Mouse (Mus musculus) hindbrain, embryonic 11.5 days (tissue): ENCODE data around the gene Fga. TPM values are rescaled to one million over a fixed set of nuclear protein-coding genes. Genes with fewer than 3 reads are reported as not detected.

Experiments used
- ATAC-seq: fragments of 200-750 bp; cut with Nextera tagmentation; 2 replicates; pipeline ENCODE4 v1.8.0; 2017; ENCODE audit warnings: mild to moderate bottlenecking, moderate TSS enrichment, moderate library complexity; ENCODE audit not compliant: low FRiP score
- DNase-seq: peaks from one replicate; pipeline ENCODE4 v3.0.0-alpha.2; 2015; ENCODE audit warnings: low spot score
- H3K27ac ChIP-seq: fragments of 300-500 bp; sonication (generic); 2 replicates; pipeline ENCODE4 v1.5.1; 2014; ENCODE audit warnings: mild to moderate bottlenecking, low read depth, low read length
- H3K27me3 ChIP-seq: fragments of 300-500 bp; sonication (generic); 2 replicates; pipeline ENCODE4 v1.6.1; 2014; ENCODE audit warnings: mild to moderate bottlenecking, low read length, moderate library complexity, mixed read lengths; ENCODE audit not compliant: control insufficient read depth, insufficient read depth
- H3K36me3 ChIP-seq: fragments of 300-500 bp; sonication (generic); 2 replicates; pipeline ENCODE4 v1.6.1; 2014; ENCODE audit warnings: mild to moderate bottlenecking, low read length, moderate library complexity, mixed read lengths; ENCODE audit not compliant: control insufficient read depth, insufficient read depth
- H3K4me1 ChIP-seq: fragments of 300-500 bp; sonication (generic); replicated peaks from 2 replicates; pipeline ENCODE4 v1.6.1; 2014; ENCODE audit warnings: low read length, mixed read lengths; ENCODE audit not compliant: control insufficient read depth, insufficient read depth
- H3K4me2 ChIP-seq: fragments of 300-500 bp; sonication (generic); replicated peaks from 2 replicates; pipeline ENCODE4 v1.6.1; 2014; ENCODE audit warnings: mild to moderate bottlenecking, low read depth, low read length
- H3K4me3 ChIP-seq: fragments of 300-500 bp; sonication (generic); 2 replicates; pipeline ENCODE4 v1.5.1; 2014; ENCODE audit warnings: low read depth, low read length
- H3K9ac ChIP-seq: fragments of 300-500 bp; sonication (generic); 2 replicates; pipeline ENCODE4 v1.6.1; 2014; ENCODE audit warnings: low read depth, low read length
- H3K9me3 ChIP-seq: fragments of 300-500 bp; sonication (generic); 2 replicates; pipeline ENCODE4 v1.6.1; 2016; ENCODE audit warnings: low read length; ENCODE audit not compliant: control insufficient read depth
- WGBS: fragments of 180-500 bp; shearing (Covaris S2); extraction: QIAGEN DNeasy Blood & Tissue Kit; methylation state at CpG from one replicate; pipeline ENCODE4 v1.1.7; 2014; 5-methylcytosine and 5-hydroxymethylcytosine counted together
- polyA plus RNA-seq: library from polyadenylated mRNA; unstranded; fragments of >200 nt; fragmentation: Nextera tagmentation; extraction: Ambion mirVana; gene quantifications from 2 replicates; pipeline ENCODE4 v1.2.1, GENCODE M21; 2014

Fga gene
- polyA plus RNA-seq, 1 experiment from 2014 or later: not detected

DNA sequence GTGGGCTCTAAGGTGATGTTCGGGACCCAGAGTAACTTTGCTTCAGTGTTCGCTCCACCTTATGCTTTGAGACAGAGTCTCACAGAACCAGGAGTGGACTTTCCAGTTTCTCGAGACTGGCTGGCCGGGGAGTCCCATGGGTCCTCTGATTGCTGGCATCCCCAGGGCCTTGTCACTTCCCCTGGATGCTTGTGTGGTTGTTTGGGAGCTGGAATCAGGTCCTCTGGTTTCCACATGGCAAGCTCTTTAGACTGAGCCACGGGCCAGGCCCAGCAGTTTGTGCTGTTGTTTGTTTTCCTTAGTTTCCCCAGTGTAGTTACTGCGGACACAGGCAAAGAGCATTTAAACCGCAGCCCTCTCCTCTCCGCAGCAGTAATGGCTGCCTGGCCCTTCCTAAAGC lies 7.9 kb downstream of the Fga start:
- H3K4me3 ChIP-seq: no peak overlapping the region
- no peaks in the 10 kb centered on the region for H3K4me1 ChIP-seq
- no peaks in the 10 kb centered on the region for H3K36me3 ChIP-seq
- no peak for DNase-seq
- no peak for ATAC-seq
- H3K9me3 ChIP-seq: no peaks in the 10 kb centered on the region
- H3K9ac ChIP-seq: no peak overlapping the region
- no peak overlapping the region for H3K4me2 ChIP-seq
- WGBS: 86% methylated on average over 8 of the region's 8 CpGs
- no peak overlapping the region for H3K27ac ChIP-seq
- H3K27me3 ChIP-seq: no peaks in the 10 kb centered on the region

DNA sequence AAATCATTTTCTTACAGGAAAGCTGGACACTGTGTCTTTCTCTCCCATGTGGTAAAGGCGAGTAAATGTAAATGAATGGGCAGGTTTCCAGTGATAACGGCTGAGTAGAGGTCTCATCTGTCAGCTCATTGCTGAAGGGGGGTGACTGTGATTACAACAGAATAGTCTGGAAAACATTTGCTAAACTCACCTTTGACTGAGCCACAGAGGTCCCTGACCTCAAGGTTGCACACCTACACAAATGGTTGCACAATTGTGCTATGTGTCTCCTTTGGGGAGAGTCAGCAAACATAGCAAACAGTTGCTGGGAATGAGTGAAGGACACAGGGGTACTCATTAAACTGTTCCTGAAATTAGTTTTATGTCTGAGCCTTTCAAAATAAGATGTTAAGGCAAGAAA lies 13.0 kb downstream of the Fga start:
- DNase-seq: no peak
- Histone ChIP-seq H3K9ac (no peak overlapping the region), H3K9me3 (no peaks in the 10 kb centered on the region), H3K36me3 (no peaks in the 10 kb centered on the region), H3K4me1 (no peaks in the 10 kb centered on the region), H3K27ac (no peak overlapping the region), H3K27me3 (no peaks in the 10 kb centered on the region), H3K4me2 (no peak overlapping the region), H3K4me3 (no peak overlapping the region)
- WGBS: 80% methylated on average over 2 of the region's 2 CpGs
- no peak for ATAC-seq

DNA sequence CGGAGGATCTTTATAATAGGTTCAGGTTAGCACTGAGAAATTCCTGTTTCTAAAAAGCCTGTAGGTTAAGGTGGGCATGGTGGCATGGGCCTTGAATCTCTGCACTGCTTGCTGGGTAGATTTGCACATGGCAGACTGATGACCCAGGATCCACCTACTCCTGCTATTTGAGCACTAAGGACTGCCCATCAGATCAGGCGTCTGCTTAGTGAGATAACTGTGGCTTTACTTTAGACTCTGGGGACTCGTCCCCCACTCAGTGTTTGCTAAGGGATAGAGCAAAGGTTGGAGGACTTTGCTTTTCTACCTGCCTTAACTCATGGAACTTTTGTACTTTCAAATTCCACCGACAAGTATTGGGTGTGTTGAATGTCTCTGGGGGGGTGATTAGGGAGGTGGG lies 13.8 kb downstream of the Fga start:
- no peaks in the 10 kb centered on the region for H3K4me1 ChIP-seq
- no peak overlapping the region for H3K4me2 ChIP-seq
- no peak overlapping the region for H3K27ac ChIP-seq
- H3K9ac ChIP-seq: no peak overlapping the region
- no peak for DNase-seq
- no peaks in the 10 kb centered on the region for H3K9me3 ChIP-seq
- H3K27me3 ChIP-seq: no peaks in the 10 kb centered on the region
- no peaks in the 10 kb centered on the region for H3K36me3 ChIP-seq
- H3K4me3 ChIP-seq: no peak overlapping the region
- ATAC-seq: no peak
- 79% methylated on average over 4 of the region's 4 CpGs for WGBS

DNA sequence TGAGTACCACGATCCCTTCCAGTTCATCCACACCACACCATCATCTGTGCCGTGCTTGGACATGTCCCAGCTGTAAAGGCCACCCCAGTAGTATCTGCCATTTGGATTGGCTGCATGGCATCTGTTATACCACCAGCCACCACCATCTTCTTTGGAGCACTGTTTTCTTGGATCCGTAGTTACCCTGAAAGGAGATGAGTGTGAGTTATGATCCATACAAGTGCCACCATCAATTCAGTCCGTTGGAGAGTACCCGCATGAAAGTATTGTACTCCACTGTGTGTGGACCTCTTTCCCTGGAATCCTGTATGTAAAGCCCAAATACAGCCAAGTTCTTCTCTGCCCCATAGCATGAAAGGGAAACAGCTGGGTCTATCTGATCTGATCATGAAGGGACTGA lies 16.6 kb downstream of the Fga start:
- H3K27ac ChIP-seq: no peak overlapping the region
- no peak overlapping the region for H3K9ac ChIP-seq
- H3K9me3 ChIP-seq: no peaks in the 10 kb centered on the region
- H3K27me3 ChIP-seq: no peaks in the 10 kb centered on the region
- DNase-seq (no peak), ATAC-seq (no peak)
- no peaks in the 10 kb centered on the region for H3K4me1 ChIP-seq
- no peak overlapping the region for H3K4me3 ChIP-seq
- H3K36me3 ChIP-seq: no peaks in the 10 kb centered on the region
- 88% methylated on average over 5 of the region's 5 CpGs for WGBS
- no peak overlapping the region for H3K4me2 ChIP-seq

DNA sequence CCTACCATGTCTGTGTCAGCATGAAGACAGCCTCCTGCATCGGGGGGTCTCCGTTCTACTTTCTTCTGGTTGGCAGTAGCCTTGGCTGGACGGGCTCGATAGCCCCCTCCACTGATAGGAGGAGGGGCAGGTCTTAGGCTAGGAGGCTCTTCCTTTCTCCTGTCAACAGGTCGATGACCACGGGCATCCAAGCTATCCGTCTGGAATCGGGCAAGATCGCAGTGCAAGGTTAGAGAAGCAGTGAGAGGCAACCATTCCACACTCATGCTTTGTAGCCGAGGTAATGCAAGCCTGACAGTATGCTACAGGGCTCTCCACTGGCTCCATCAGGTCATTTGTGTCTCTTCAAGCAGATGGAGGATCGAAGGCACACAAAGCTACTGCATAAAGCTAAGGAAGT lies 20.8 kb downstream of the Fga start:
- 84% methylated on average over 11 of the region's 11 CpGs for WGBS

DNA sequence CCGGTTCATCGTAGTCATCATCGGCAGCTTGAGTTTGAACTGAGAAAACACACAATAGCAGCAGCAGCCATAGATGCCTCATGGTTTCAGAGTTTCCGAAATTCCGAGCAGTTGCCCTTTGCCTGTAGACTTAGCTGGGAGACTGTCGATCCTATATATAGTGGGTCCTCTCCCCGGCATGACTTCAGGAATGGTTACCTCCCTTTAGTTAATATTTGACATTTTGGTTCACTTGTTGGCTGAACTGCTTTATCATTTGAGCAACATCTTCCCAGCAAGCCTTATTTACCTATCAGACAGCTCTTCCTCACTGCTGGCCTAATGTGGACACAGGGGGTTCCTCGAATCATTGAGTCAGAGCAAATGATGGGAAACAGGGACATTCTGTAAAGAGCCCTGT lies 23.8 kb downstream of the Fga start, which contains the start of gene Fgb:
TSS of gene Fgb (minus strand) at position 184 of the 400 bp plus-strand sequence.
- H3K9me3 ChIP-seq: no peaks in the 10 kb centered on the region
- no peak within 1 kb of the TSS for H3K27ac ChIP-seq
- 79% methylated on average over 8 of the region's 8 CpGs for WGBS
- H3K27me3 ChIP-seq: no peaks in the 10 kb centered on the region
- no peaks in the 10 kb centered on the region for H3K36me3 ChIP-seq
- H3K4me3 ChIP-seq: no peak within 1 kb of the TSS
- no peaks in the 10 kb centered on the region for H3K4me1 ChIP-seq
- H3K4me2 ChIP-seq: no peak within 1 kb of the TSS
- no peak for DNase-seq
- no peak within 1 kb of the TSS for H3K9ac ChIP-seq
- ATAC-seq: no peak

More for the DNA sequence above, 20.8 kb downstream of the Fga start:
- Histone ChIP-seq H3K9me3 (no peaks in the 10 kb centered on the region), H3K4me2 (no peak overlapping the region), H3K9ac (no peak overlapping the region), H3K27ac (no peak overlapping the region), H3K36me3 (no peaks in the 10 kb centered on the region), H3K4me1 (no peaks in the 10 kb centered on the region), H3K27me3 (no peaks in the 10 kb centered on the region), H3K4me3 (no peak overlapping the region)
- no peak for ATAC-seq
- no peak for DNase-seq

DNA sequence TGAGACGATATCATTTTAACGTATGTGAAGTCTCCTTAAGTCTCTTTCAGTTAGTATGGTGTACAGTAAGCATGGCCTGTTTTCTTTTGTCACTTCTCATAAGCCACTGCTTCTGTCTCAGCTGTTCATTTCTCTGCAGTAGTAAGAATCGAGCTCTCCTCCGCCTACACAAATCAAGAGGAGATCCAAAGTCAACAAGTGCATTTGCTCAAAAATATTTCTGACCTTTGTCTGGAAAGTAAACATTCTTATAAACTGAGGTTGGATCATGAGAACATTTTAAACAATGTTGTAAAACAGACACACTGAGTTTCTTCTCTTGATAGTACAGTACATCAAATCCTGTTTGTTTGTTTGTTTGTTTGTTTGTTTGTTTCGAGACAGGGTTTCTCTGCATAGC lies 24.8 kb downstream of the Fga start:
- Histone ChIP-seq H3K4me3 (no peak overlapping the region), H3K9ac (no peak overlapping the region), H3K4me2 (no peak overlapping the region), H3K4me1 (no peaks in the 10 kb centered on the region), H3K27me3 (no peaks in the 10 kb centered on the region), H3K27ac (no peak overlapping the region), H3K9me3 (no peaks in the 10 kb centered on the region), H3K36me3 (no peaks in the 10 kb centered on the region)
- 86% methylated on average over 5 of the region's 5 CpGs for WGBS
- ATAC-seq (no peak), DNase-seq (no peak)

DNA sequence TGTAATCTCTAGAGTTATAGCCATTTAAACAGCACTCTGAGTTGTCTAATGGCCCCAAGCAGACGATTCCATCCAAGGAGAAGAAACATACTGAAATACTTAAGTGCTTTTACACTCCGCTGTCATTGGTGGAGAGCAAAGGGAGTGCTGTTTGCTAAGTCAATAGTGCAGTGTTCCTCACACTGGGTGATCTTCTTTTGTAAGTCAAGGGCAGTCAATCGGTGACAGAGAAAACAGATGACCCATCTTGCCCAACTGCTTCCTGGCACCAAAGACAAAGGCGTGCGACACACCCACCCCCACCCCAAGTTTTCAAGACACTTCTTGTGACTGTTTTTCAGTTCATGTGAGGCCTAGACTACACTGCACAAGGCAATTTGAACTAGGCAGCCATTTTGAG lies 26.2 kb downstream of the Fga start:
- Histone ChIP-seq H3K9me3 (no peaks in the 10 kb centered on the region), H3K27ac (no peak overlapping the region), H3K9ac (no peak overlapping the region), H3K27me3 (no peaks in the 10 kb centered on the region), H3K4me2 (no peak overlapping the region), H3K4me1 (0 out of 2 replicates have a peak, but pooled peaks cover 2% of the 10 kb centered on the region), H3K4me3 (no peak overlapping the region), H3K36me3 (no peaks in the 10 kb centered on the region)
- ATAC-seq (no peak), DNase-seq (no peak)
- 88% methylated on average over 5 of the region's 5 CpGs for WGBS

DNA sequence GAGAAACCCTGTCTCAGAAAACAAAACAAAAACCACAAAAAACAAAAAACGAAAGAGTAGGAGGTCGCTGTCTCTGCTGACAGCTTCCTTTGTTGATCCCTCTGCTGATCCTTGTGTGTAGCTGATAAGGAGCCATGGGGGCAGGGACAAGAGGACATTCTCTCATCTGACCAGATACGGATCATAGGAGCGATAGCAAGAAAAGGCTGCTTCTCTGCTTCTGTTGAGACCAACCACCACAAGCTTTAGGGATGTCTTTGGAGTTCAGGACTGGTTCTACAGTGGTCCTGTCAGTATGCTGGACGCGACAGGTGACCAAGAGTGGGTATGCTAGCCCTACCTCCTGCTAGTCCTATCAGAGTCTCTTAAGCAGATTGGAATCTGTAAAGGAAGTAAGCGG lies 27.2 kb downstream of the Fga start:
- no peak overlapping the region for H3K27ac ChIP-seq
- no peaks in the 10 kb centered on the region for H3K27me3 ChIP-seq
- no peak for DNase-seq
- no peak overlapping the region for H3K9ac ChIP-seq
- no peak for ATAC-seq
- H3K4me1 ChIP-seq: 0 out of 2 replicates have a peak, but pooled peaks cover 2% of the 10 kb centered on the region
- no peak overlapping the region for H3K4me3 ChIP-seq
- no peak overlapping the region for H3K4me2 ChIP-seq
- H3K9me3 ChIP-seq: no peaks in the 10 kb centered on the region
- no peaks in the 10 kb centered on the region for H3K36me3 ChIP-seq
- 84% methylated on average over 7 of the region's 7 CpGs for WGBS
